Mouse (Mus musculus): Measurements from ENCODE around the gene Cdk14. TPM values are rescaled to one million over a fixed set of nuclear protein-coding genes. Genes with fewer than 3 reads are reported as not detected.
"Not testable (repeated sequence)": the region's sequence is repeated elsewhere in the genome, so short reads cannot be mapped to it uniquely, and the experiment has no call there.

Cdk14 gene
- polyA plus RNA-seq, 1 experiment from 2014 or later = 23.5 TPM

- not testable (repeated sequence) for H3K36me3 ChIP-seq (ENCODE audit: control insufficient read depth, insufficient read depth, low read length); H3K27ac ChIP-seq (ENCODE audit: low read depth, low read length); H3K27me3 ChIP-seq (ENCODE audit: control insufficient read depth, insufficient read depth, low read length); DNase-seq (ENCODE audit: low spot score); ATAC-seq (replicated peaks; ENCODE audit: low FRiP score); H3K4me3 ChIP-seq (ENCODE audit: low read depth, low read length); H3K4me2 ChIP-seq (ENCODE audit: low read depth, low read length, severe bottlenecking); H3K4me1 ChIP-seq (replicated peaks; ENCODE audit: control insufficient read depth, insufficient read depth, low read length); H3K9me3 ChIP-seq (ENCODE audit: control insufficient read depth, low read length); H3K9ac ChIP-seq (ENCODE audit: low read length)
- 95% methylated on average over 10 of the region's 10 CpGs for WGBS
Observed at GRCm38 (mm10) chr5:5234935-5235334, 185.2 kb downstream of the Cdk14 start.

- Histone ChIP-seq H3K4me2 (ENCODE audit: low read depth, low read length, severe bottlenecking) (no peak overlapping the region), H3K4me3 (ENCODE audit: low read depth, low read length) (no peak overlapping the region), H3K9me3 (ENCODE audit: control insufficient read depth, low read length) (no peaks in the 10 kb centered on the region), H3K36me3 (ENCODE audit: control insufficient read depth, insufficient read depth, low read length) (no peaks in the 10 kb centered on the region), H3K27me3 (ENCODE audit: control insufficient read depth, insufficient read depth, low read length) (no peaks in the 10 kb centered on the region), H3K27ac (ENCODE audit: low read depth, low read length) (no peak overlapping the region), H3K9ac (ENCODE audit: low read length) (no peak overlapping the region), H3K4me1 (replicated peaks; ENCODE audit: control insufficient read depth, insufficient read depth, low read length) (no peaks in the 10 kb centered on the region)
- DNase-seq (ENCODE audit: low spot score) (no peak), ATAC-seq (replicated peaks; ENCODE audit: low FRiP score) (no peak)
- WGBS = 94% methylated on average over 4 of the region's 4 CpGs
Observed at GRCm38 (mm10) chr5:5226966-5227365, 193.1 kb downstream of the Cdk14 start.

DNA sequence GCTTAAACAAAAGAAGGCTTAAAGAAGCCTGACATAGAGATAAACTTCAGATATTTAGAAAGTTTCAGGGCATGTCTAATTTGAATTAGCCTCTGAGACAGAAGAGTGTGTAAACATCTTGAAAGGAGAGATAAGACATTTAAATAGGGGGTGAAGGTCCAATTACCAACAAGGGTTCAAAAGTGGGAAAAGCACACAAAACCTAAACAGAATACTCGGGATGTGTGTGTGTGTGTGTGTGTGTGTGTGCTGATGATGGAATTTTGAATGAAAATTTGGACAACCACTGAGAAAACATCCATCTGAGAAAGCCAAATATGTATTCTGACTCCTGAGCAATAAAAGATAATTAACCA, 208.4 kb downstream of the Cdk14 start:
- Histone ChIP-seq H3K27me3 (ENCODE audit: control insufficient read depth, insufficient read depth, low read length) (no peaks in the 10 kb centered on the region), H3K36me3 (ENCODE audit: control insufficient read depth, insufficient read depth, low read length) (no peaks in the 10 kb centered on the region), H3K4me3 (ENCODE audit: low read depth, low read length) (no peak overlapping the region), H3K4me2 (ENCODE audit: low read depth, low read length, severe bottlenecking) (no peak overlapping the region), H3K27ac (ENCODE audit: low read depth, low read length) (no peak overlapping the region), H3K4me1 (replicated peaks; ENCODE audit: control insufficient read depth, insufficient read depth, low read length) (no peaks in the 10 kb centered on the region), H3K9ac (ENCODE audit: low read length) (no peak overlapping the region), H3K9me3 (ENCODE audit: control insufficient read depth, low read length) (no peaks in the 10 kb centered on the region)
- no peak for DNase-seq (ENCODE audit: low spot score)
- WGBS = 52% methylated on average over 1 of the region's 1 CpGs
- no peak for ATAC-seq (replicated peaks; ENCODE audit: low FRiP score)

DNA sequence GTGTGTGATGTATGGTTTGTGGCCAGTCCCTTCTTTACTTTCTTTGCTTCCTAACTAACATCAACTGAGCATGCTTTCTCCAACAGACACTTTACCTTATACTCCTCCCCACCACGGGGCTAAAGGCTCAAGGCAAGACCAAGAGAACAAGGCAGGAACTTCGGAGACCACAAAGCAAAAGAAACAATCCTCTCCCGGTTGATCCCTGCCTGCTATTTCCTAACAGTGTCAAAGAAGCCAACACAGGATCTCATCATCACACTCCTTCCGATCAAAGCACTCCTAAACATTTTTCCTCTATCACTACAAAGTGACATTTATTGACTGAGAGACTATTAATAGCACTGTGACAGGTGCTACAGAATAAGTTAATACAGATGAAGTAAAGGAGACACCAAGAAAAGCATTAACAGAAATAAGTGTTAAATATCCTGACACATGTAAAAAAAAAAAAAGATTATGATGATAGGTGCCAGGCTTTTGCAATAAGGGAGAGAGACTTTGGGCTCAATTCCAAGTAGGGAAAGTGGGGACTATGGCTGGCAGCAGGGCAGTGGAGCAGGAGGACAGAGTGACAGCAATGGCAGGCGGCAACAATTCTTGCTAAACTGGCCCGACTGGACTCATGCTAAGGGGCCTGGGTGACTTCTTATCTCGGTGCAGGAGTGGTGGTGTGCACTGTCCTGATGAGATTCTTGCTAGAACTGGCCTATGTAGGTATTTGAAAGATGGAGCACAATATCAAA, 208.9 kb downstream of the Cdk14 start:
- Histone ChIP-seq H3K9me3 (ENCODE audit: control insufficient read depth, low read length) (no peaks in the 10 kb centered on the region), H3K9ac (ENCODE audit: low read length) (no peak overlapping the region), H3K4me2 (ENCODE audit: low read depth, low read length, severe bottlenecking) (no peak overlapping the region), H3K27ac (ENCODE audit: low read depth, low read length) (no peak overlapping the region), H3K4me1 (replicated peaks; ENCODE audit: control insufficient read depth, insufficient read depth, low read length) (no peaks in the 10 kb centered on the region), H3K36me3 (ENCODE audit: control insufficient read depth, insufficient read depth, low read length) (no peaks in the 10 kb centered on the region), H3K4me3 (ENCODE audit: low read depth, low read length) (no peak overlapping the region), H3K27me3 (ENCODE audit: control insufficient read depth, insufficient read depth, low read length) (no peaks in the 10 kb centered on the region)
- ATAC-seq (replicated peaks; ENCODE audit: low FRiP score) = no peak
- no peak for DNase-seq (ENCODE audit: low spot score)
- WGBS = 70% methylated on average over 7 of the region's 7 CpGs

GRCm38 (mm10) chr5:5208016-5208415, 212.1 kb downstream of the Cdk14 start:
- H3K4me3 ChIP-seq (ENCODE audit: low read depth, low read length) = no peak overlapping the region
- 93% methylated on average over 4 of the region's 4 CpGs for WGBS
- H3K27ac ChIP-seq (ENCODE audit: low read depth, low read length) = no peak overlapping the region
- H3K36me3 ChIP-seq (ENCODE audit: control insufficient read depth, insufficient read depth, low read length) = no peaks in the 10 kb centered on the region
- H3K27me3 ChIP-seq (ENCODE audit: control insufficient read depth, insufficient read depth, low read length) = no peaks in the 10 kb centered on the region
- ATAC-seq (replicated peaks; ENCODE audit: low FRiP score) (no peak), DNase-seq (ENCODE audit: low spot score) (no peak)
- H3K9ac ChIP-seq (ENCODE audit: low read length) = no peak overlapping the region
- H3K4me1 ChIP-seq (replicated peaks; ENCODE audit: control insufficient read depth, insufficient read depth, low read length) = no peaks in the 10 kb centered on the region
- no peak overlapping the region for H3K4me2 ChIP-seq (ENCODE audit: low read depth, low read length, severe bottlenecking)
- H3K9me3 ChIP-seq (ENCODE audit: control insufficient read depth, low read length) = no peaks in the 10 kb centered on the region

DNA sequence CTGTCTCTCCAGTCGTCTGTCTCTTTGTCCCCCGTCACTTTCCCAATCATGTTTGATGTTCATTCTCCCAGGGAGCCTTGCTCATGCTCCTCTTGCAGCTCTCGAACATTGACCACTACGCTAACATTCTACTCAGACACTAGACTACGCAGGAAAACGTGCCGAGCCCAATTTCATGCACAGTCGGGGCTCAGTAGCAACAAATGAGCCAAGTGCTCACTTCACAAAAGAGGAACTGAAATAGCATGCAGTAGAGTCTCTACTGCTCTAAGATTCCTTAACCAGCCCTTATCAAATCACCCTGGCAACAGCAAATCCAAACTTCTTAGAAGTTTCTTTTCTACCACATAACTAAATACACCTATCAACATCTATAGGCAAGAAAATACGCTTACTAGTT, 214.1 kb downstream of the Cdk14 start:
- H3K4me2 ChIP-seq (ENCODE audit: low read depth, low read length, severe bottlenecking) = no peak overlapping the region
- H3K27ac ChIP-seq (ENCODE audit: low read depth, low read length) = no peak overlapping the region
- WGBS = 84% methylated on average over 9 of the region's 9 CpGs
- no peak overlapping the region for H3K9ac ChIP-seq (ENCODE audit: low read length)
- H3K4me3 ChIP-seq (ENCODE audit: low read depth, low read length) = no peak overlapping the region
- H3K9me3 ChIP-seq (ENCODE audit: control insufficient read depth, low read length) = no peaks in the 10 kb centered on the region
- no peak for ATAC-seq (replicated peaks; ENCODE audit: low FRiP score)
- no peaks in the 10 kb centered on the region for H3K27me3 ChIP-seq (ENCODE audit: control insufficient read depth, insufficient read depth, low read length)
- no peaks in the 10 kb centered on the region for H3K36me3 ChIP-seq (ENCODE audit: control insufficient read depth, insufficient read depth, low read length)
- H3K4me1 ChIP-seq (replicated peaks; ENCODE audit: control insufficient read depth, insufficient read depth, low read length) = no peaks in the 10 kb centered on the region
- no peak for DNase-seq (ENCODE audit: low spot score)

- Histone ChIP-seq H3K27me3 (ENCODE audit: control insufficient read depth, insufficient read depth, low read length) (no peaks in the 10 kb centered on the region), H3K9ac (ENCODE audit: low read length) (no peak overlapping the region), H3K36me3 (ENCODE audit: control insufficient read depth, insufficient read depth, low read length) (no peaks in the 10 kb centered on the region), H3K4me3 (ENCODE audit: low read depth, low read length) (no peak overlapping the region), H3K27ac (ENCODE audit: low read depth, low read length) (no peak overlapping the region), H3K9me3 (ENCODE audit: control insufficient read depth, low read length) (no peaks in the 10 kb centered on the region), H3K4me1 (replicated peaks; ENCODE audit: control insufficient read depth, insufficient read depth, low read length) (no peaks in the 10 kb centered on the region), H3K4me2 (ENCODE audit: low read depth, low read length, severe bottlenecking) (no peak overlapping the region)
- 95% methylated on average over 5 of the region's 5 CpGs for WGBS
- no peak for DNase-seq (ENCODE audit: low spot score)
- ATAC-seq (replicated peaks; ENCODE audit: low FRiP score) = no peak
Observed at GRCm38 (mm10) chr5:5194562-5195221, 225.4 kb downstream of the Cdk14 start.

GRCm38 (mm10) chr5:5189590-5189989, 230.5 kb downstream of the Cdk14 start:
- WGBS = 76% methylated on average over 1 of the region's 1 CpGs
- no peak overlapping the region for H3K27ac ChIP-seq (ENCODE audit: low read depth, low read length)
- no peaks in the 10 kb centered on the region for H3K9me3 ChIP-seq (ENCODE audit: control insufficient read depth, low read length)
- no peak overlapping the region for H3K4me3 ChIP-seq (ENCODE audit: low read depth, low read length)
- no peaks in the 10 kb centered on the region for H3K36me3 ChIP-seq (ENCODE audit: control insufficient read depth, insufficient read depth, low read length)
- no peak for DNase-seq (ENCODE audit: low spot score)
- ATAC-seq (replicated peaks; ENCODE audit: low FRiP score) = no peak
- no peaks in the 10 kb centered on the region for H3K4me1 ChIP-seq (replicated peaks; ENCODE audit: control insufficient read depth, insufficient read depth, low read length)
- no peak overlapping the region for H3K4me2 ChIP-seq (ENCODE audit: low read depth, low read length, severe bottlenecking)
- no peaks in the 10 kb centered on the region for H3K27me3 ChIP-seq (ENCODE audit: control insufficient read depth, insufficient read depth, low read length)
- H3K9ac ChIP-seq (ENCODE audit: low read length) = no peak overlapping the region

Measured in forebrain, embryonic 11.5 days (tissue).